Mouse (Mus musculus): ENCODE measurements around the gene Ptprd.
"Not testable (repeated sequence)": the region's sequence is repeated elsewhere in the genome, so short reads cannot be mapped to it uniquely, and the experiment has no call there.

Gene Ptprd

GRCm38 (mm10) chr4:76449466-76450350 is 1762.1 kb downstream of the Ptprd start:
- DNase-seq (ENCODE audit: low spot score in 2 of 2) = no peak

- DNase-seq (ENCODE audit: low spot score in 2 of 2) = no peak
Observed at GRCm38 (mm10) chr4:76448678-76449465, 1762.9 kb downstream of the Ptprd start.

- no peak for DNase-seq (ENCODE audit: low spot score in 2 of 2)
Observed at GRCm38 (mm10) chr4:76447396-76447795, 1764.4 kb downstream of the Ptprd start.

GRCm38 (mm10) chr4:76444778-76445177 is 1767.0 kb downstream of the Ptprd start:
- no peak for DNase-seq (ENCODE audit: low spot score in 2 of 2)

DNA sequence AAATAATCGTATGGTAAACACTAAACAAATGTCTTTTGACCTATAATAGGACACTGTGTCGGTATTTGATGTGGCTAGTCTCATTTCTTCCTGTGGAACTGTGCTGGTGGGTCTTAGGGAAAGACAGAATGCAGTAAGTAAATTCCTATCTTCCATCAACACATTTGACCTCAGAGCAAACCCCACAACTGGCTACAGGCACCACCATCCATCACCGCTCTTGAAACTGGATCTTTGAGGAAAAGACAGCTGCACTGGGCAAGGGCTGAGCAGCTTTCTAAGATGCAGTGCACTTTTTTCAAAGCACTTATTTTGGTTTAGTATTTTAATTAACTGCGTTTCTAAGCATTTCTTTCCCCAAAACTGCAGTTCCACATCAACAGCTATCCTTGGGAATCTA is 1768.2 kb downstream of the Ptprd start:
- DNase-seq (ENCODE audit: low spot score in 2 of 2) = no peak

- DNase-seq (ENCODE audit: low spot score in 2 of 2) = no peak
Observed at GRCm38 (mm10) chr4:76440791-76441364, 1770.9 kb downstream of the Ptprd start.

DNA sequence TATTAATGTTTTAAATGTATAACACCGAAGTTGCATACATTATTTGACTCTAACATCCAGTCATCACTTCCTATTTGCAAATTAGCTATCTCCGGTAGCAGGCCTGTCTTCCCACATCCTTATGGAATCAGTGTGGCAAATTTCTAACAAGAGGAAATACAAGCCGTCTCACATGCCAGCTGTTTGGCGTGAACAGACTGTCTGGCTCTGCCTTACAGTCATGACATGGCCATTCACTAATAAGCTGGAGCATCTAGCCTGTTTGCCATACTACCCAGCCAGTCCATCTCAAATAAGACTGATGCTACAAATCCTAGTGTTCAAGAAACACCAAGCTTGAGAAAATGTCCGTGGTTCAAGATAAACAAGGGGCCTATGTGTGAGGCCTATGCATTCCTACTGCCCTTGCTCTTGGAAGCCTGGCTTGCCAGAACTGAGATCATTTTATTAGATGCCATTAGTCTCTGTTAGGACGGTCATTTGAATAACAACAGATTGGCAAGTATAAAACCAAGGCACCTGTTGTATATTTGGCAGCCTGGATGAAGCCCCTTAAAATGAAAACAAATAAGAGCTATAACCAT is 1773.2 kb downstream of the Ptprd start:
- no peak for DNase-seq (ENCODE audit: low spot score in 2 of 2)

DNA sequence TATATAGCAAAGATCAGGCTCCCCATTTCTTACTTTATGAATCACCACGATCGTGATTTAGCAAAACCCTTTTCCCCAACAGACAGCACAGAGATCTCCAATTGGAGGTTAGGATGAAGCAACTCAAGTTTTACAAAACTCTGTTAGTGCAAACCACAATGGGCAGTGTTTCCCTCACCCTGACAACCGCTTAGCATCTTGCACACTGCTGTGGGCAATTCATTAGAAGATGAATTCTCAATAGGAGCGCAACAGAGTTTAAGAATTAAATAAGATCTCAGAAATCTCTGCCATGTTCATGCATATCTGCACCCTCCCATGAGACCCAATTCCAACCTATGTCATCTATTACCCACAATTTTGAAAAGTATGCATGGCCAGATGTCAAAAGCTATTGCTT is 1773.7 kb downstream of the Ptprd start:
- DNase-seq (ENCODE audit: low spot score in 2 of 2) = no peak

- DNase-seq (ENCODE audit: low spot score in 2 of 2) = no peak
Observed at GRCm38 (mm10) chr4:76435920-76436319, 1775.8 kb downstream of the Ptprd start.

GRCm38 (mm10) chr4:76429769-76430168 is 1782.0 kb downstream of the Ptprd start:
- DNase-seq (ENCODE audit: low spot score in 2 of 2) = no peak

- not testable (repeated sequence) for DNase-seq (ENCODE audit: low spot score in 2 of 2)
Observed at GRCm38 (mm10) chr4:76427036-76427435, 1784.7 kb downstream of the Ptprd start.

DNA sequence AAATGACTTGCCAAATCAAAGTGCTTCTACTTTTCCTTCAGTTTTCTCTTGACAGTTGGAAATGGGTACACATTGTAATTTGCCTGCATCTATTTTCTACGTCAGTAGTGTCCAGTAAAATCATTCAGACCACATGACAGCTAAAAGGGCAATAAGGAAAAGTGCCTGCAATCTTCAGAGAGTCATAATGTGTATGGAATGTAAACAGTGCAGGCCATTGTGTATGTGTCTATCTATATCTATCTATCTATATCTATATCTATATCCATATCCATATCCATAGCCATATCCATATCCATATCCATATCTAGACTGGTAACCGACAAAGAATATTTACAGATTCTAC is 1786.6 kb downstream of the Ptprd start:
- no peak for DNase-seq (ENCODE audit: low spot score in 2 of 2)

DNA sequence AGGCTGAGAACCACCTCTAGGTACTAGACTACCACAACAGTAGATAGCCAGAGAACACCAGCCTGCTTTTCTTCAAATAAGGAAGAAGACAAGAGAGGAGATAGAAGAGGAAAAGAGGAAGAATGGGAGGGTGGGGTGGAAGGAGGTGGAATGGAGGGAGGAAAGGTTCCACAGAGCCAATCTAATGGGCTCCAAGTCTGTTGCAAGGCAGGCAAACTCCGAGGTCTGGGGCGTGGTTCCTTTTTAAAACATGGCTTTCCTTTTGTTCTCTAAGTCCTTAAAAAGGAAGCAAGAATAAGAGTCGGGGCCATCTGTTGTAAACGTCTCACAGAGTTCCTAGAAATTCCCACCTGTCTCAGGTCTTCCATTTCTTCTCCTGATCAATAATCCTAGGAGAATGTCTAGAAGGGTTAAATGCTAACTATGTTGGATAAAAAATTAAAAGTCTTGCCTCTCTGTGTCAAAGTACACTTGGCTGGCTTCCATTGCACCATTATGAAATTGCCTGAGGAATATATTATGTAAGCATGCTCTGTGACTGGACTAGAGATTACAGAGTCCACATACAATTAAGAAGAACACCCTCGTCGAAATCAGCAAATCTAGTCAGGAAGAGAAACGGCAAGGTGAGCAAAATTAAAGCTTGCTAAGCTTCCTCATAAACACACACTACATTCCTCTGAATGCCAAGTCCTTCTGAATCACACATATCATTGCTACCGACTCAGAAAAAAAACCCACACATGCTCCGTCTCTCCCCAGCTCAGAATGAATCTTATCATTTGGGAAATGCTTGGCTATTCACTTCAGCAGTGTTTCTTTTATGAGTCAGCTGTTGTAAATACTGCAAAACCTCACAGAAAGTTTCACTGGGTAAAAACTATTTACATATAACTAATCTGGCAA is 1787.2 kb downstream of the Ptprd start:
- no peak for DNase-seq (ENCODE audit: low spot score in 2 of 2)

GRCm38 (mm10) chr4:76422113-76422512 is 1789.6 kb downstream of the Ptprd start:
- no peak for DNase-seq (ENCODE audit: low spot score in 2 of 2)

DNA sequence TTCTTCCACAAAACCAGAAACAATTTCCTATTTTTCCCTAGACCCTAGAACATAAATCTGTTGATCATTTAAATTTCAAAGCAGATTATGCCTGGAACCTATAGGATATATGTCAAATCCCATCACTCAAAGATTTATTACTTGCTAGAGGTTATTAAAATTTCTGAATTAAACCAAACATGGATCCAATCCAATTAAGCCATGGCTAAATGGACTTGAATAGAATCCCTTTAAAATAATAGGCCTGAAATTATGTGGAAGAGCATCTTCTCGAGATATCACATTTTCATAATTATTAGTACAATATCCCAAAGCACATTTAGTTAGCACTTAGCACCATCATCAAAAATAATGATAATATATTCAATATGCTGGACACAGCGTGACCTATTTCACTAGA is 1792.1 kb downstream of the Ptprd start:
- no peak for DNase-seq (ENCODE audit: low spot score in 2 of 2)

DNA sequence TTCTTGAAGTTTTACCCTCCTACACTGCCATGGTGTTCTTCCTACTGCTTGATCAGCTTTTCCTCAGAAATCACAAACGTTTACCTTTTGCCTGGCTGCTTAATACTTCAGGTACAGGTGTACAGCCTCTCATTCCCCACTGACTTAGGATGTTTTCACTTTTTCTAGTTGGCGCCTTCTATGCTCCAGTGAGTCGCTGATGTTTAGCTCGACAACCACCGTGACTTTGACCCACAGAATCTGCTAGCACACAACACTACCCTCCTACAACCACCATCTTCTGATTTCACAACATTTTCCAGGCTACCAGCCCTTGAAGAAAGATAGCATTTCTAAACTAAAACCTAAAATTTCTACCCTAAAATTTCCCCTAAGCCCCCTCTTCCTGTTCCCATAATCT is 1794.1 kb downstream of the Ptprd start:
- no peak for DNase-seq (ENCODE audit: low spot score in 2 of 2)

DNA sequence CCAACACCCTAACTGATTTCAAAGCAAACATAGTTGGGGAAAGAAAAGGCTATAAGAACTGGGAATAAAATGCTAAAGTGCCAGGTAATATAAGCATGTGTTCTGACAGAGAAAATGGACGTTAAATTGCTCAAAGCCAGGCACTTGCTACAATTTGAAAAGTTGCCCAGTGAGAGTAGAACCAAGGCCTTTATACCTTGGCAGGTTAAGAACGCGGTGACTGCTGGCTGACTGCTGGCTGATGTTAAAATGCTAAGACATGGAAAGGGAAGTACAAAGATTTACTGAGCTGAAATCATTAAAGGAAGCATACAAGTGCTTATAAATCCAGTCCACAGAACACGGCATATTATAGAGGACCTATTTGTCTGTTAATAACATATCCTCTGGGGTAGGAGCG is 1796.1 kb downstream of the Ptprd start:
- no peak for DNase-seq (ENCODE audit: low spot score in 2 of 2)

DNA sequence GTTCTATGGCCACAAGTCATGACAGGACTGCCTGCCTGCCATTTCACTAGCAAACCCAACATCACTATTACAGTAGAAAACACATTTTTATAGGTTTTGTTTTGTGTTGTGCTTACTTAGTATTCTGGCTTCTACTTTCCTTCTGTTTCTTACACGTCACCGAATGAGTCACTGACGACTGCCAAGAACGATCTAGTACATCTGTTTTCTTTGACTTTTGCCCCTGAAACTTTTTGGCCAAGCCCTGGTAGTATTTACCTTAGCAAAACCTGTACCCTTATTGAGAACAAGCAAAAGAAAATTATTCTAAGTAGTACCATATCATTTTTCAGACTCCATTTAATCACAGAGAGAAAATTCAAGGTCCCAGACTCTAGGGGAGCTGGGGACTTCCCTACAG is 1797.2 kb downstream of the Ptprd start:
- DNase-seq (ENCODE audit: low spot score in 2 of 2) = no peak

GRCm38 (mm10) chr4:76410053-76410452 is 1801.7 kb downstream of the Ptprd start:
- no peak for DNase-seq (ENCODE audit: low spot score in 2 of 2)

DNA sequence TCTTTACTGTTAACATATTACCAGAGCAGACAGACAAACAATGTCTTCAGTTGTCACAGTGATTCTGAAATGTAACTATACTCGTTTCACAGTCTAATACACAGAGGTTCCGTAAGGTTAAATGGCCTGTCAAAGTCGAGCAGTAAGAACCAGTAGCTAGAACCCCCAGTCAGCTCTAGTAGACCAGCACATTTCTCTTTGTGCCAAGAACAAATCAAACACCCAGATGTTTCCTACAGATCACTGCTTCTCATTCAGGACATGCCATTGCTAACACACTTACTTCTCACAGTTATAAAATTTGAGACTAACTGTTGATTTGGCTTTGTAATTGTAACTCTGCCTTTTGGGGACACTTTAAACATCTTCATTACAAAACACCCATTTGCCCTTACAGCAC is 1802.6 kb downstream of the Ptprd start:
- DNase-seq (ENCODE audit: low spot score in 2 of 2) = no peak

GRCm38 (mm10) chr4:76405862-76406454 is 1805.8 kb downstream of the Ptprd start:
- DNase-seq (ENCODE audit: low spot score in 2 of 2) = no peak
